Comparison of ENCODE assay signal across 11 mouse cellular contexts in the genomic region with DNA sequence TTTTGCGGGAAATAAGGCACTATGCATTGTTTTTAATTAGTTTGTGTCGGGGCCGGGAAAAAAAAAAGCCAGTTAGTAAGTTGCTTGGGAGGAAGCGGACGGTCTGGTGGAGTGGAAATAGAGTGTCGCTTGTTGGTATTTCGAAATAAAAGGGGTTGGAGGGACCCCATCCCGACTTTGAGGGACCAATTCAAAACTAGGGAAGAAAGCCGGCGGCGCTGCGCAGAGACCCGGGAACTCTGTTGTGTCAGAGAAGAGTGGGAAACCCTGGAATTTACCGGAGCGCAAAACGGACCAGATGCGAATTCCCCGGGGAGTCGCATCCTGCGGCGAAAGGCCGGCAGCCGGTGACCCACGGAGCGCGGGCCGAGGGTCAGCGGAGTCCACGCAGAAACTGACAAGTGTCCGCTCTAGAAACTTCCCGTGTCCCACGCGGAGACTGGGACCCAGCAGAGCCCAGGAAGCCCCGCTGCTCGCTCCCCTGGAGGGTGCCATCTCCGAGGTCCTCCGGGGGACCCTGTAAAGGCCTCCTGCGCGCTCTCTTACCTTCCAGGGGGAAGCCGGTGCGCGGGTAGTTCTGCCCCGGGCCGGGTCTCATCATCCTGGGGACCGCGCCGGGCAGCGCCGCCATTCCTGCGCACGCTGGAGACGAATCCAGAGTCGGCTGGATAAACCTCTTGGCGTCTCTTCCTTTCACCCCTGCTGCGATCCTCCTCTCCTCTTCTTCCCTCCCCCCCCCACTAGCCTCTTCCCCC. TPM values are rescaled to one million over a fixed set of nuclear protein-coding genes. Genes with fewer than 3 reads are reported as not detected.
DNase-seq lines count a peak whose midpoint lies in the region; ATAC-seq and TF ChIP-seq lines count a peak whose summit lies in the region.
"Had no signal": no experiment of that assay in that cellular context is flagged by ENCODE, and none has a peak within 500 bp of the region (broad histone marks: within the 10 kb centered on the region; RNA-seq: fewer than 3 reads in every experiment).

No protein-coding gene starts in this region.

- H3K36me3 ChIP-seq in forebrain, embryonic 11.5 days (ENCODE audit: control insufficient read depth, insufficient read depth, low read length), result no peaks in the 10 kb centered on the region
- H3K36me3 ChIP-seq in forebrain, postnatal 0 days (ENCODE audit: insufficient read depth), result no peaks in the 10 kb centered on the region
- H3K36me3 ChIP-seq in lung, embryonic 16.5 days (ENCODE audit: control insufficient read depth, insufficient read depth, low read length), result no peaks in the 10 kb centered on the region
- no peaks in the 10 kb centered on the region for H3K36me3 ChIP-seq in limb, embryonic 15.5 days
- no peaks in the 10 kb centered on the region for H3K36me3 ChIP-seq in stomach, postnatal 0 days (ENCODE audit: control insufficient read depth, insufficient read depth, low read length)
- H3K36me3 ChIP-seq in thymus, adult 2 months (ENCODE audit: control insufficient read depth, insufficient read depth, low read length), result no peaks in the 10 kb centered on the region

- peaks cover 95% of the 10 kb centered on the region for H3K27me3 ChIP-seq in forebrain, embryonic 11.5 days (ENCODE audit: control insufficient read depth, insufficient read depth, low read length)
- peaks cover 88% of the 10 kb centered on the region for H3K27me3 ChIP-seq in forebrain, postnatal 0 days (ENCODE audit: insufficient read depth, low read length)
- H3K27me3 ChIP-seq in lung, embryonic 16.5 days (ENCODE audit: control insufficient read depth, insufficient read depth, low read depth, low read length), result peaks cover 100% of the 10 kb centered on the region
- H3K27me3 ChIP-seq in limb, embryonic 15.5 days, result peaks cover 99% of the 10 kb centered on the region
- peaks cover 22% of the 10 kb centered on the region for H3K27me3 ChIP-seq in stomach, postnatal 0 days (ENCODE audit: control insufficient read depth, insufficient read depth, low read length)
- peaks cover 41% of the 10 kb centered on the region for H3K27me3 ChIP-seq in thymus, adult 2 months (ENCODE audit: control insufficient read depth, insufficient read depth, low read length)

- no peak overlapping the region for H3K27ac ChIP-seq in forebrain, embryonic 11.5 days (ENCODE audit: low read depth, low read length)
- H3K27ac ChIP-seq in forebrain, postnatal 0 days (ENCODE audit: low read depth, low read length), result no peak overlapping the region
- no peak overlapping the region for H3K27ac ChIP-seq in lung, embryonic 16.5 days (ENCODE audit: low read length)
- H3K27ac ChIP-seq in limb, embryonic 15.5 days, result 0 out of 2 replicates have a peak overlapping the region, but pooled peaks have one; percentile 13
- no peak overlapping the region for H3K27ac ChIP-seq in stomach, postnatal 0 days (replicated peaks)
- no peak overlapping the region for H3K27ac ChIP-seq in thymus, adult 2 months (ENCODE audit: control insufficient read depth, insufficient read depth, low read length)
- H3K27ac ChIP-seq: layer of hippocampus, adult 2 months had no signal

- no peak for TF ChIP-seq POLR2A in thymus, adult 2 months (IDR thresholded peaks at IDR 0.05; ENCODE audit: control insufficient read depth, extremely low read depth, insufficient read depth, low read length, poor library complexity)

- TF ChIP-seq CTCF in forebrain, postnatal 0 days (IDR thresholded peaks at IDR 0.05; ENCODE audit: low read depth), result no peak
- no peak for TF ChIP-seq CTCF in stomach, postnatal 0 days (IDR thresholded peaks at IDR 0.05; ENCODE audit: low read depth)
- no peak for TF ChIP-seq CTCF in thymus, adult 2 months (IDR thresholded peaks at IDR 0.05; ENCODE audit: borderline replicate concordance, control insufficient read depth, extremely low read depth, insufficient read depth, low read length, poor library complexity)

- ATAC-seq in forebrain, embryonic 11.5 days (replicated peaks; ENCODE audit: low FRiP score), result no peak
- no peak for ATAC-seq in forebrain, postnatal 0 days
- no peak for ATAC-seq in lung, embryonic 16.5 days (ENCODE audit: low read depth)
- ATAC-seq in limb, embryonic 15.5 days (ENCODE audit: insufficient number of reproducible peaks, low FRiP score, low TSS enrichment, low read depth), result no peak
- ATAC-seq in stomach, postnatal 0 days (ENCODE audit: low FRiP score, low TSS enrichment), result no peak

- peak overlapping the region; percentile 37 for H3K9ac ChIP-seq in forebrain, embryonic 11.5 days (ENCODE audit: low read length)
- H3K9ac ChIP-seq in forebrain, postnatal 0 days, result no peak overlapping the region
- H3K9ac ChIP-seq in lung, embryonic 16.5 days (ENCODE audit: low read length), result no peak overlapping the region
- H3K9ac ChIP-seq in limb, embryonic 15.5 days, result no peak overlapping the region
- H3K9ac ChIP-seq in stomach, postnatal 0 days (ENCODE audit: low read length), result no peak overlapping the region

- no peaks in the 10 kb centered on the region for H3K9me3 ChIP-seq in forebrain, embryonic 11.5 days (ENCODE audit: control insufficient read depth, low read length)
- no peaks in the 10 kb centered on the region for H3K9me3 ChIP-seq in forebrain, postnatal 0 days (ENCODE audit: low read length)
- no peaks in the 10 kb centered on the region for H3K9me3 ChIP-seq in lung, embryonic 16.5 days (ENCODE audit: control insufficient read depth, low read length)
- H3K9me3 ChIP-seq in limb, embryonic 15.5 days, result no peaks in the 10 kb centered on the region
- no peaks in the 10 kb centered on the region for H3K9me3 ChIP-seq in stomach, postnatal 0 days (ENCODE audit: control insufficient read depth, low read length)

- WGBS in forebrain, embryonic 11.5 days, result under 1% methylated on average over 55 of the region's 55 CpGs
- under 1% methylated on average over 55 of the region's 55 CpGs for WGBS in forebrain, postnatal 0 days
- WGBS in lung, embryonic 16.5 days, result under 1% methylated on average over 55 of the region's 55 CpGs
- under 1% methylated on average over 53 of the region's 55 CpGs for WGBS in limb, embryonic 15.5 days
- 1% methylated on average over 50 of the region's 55 CpGs for WGBS in stomach, postnatal 0 days
- WGBS in thymus, adult 2 months, result 6% methylated on average over 55 of the region's 55 CpGs

- peak overlapping the region; percentile 27 for H3K4me3 ChIP-seq in forebrain, embryonic 11.5 days (ENCODE audit: low read depth, low read length)
- H3K4me3 ChIP-seq in forebrain, postnatal 0 days (ENCODE audit: low read depth, low read length), result no peak overlapping the region
- H3K4me3 ChIP-seq in lung, embryonic 16.5 days (ENCODE audit: low read length), result peak overlapping the region; percentile 23
- peak overlapping the region; percentile 31 for H3K4me3 ChIP-seq in limb, embryonic 15.5 days
- H3K4me3 ChIP-seq in stomach, postnatal 0 days (ENCODE audit: low read depth, low read length), result peak overlapping the region; percentile 21; the same call in 1 of the 2 replicates
- no peak overlapping the region for H3K4me3 ChIP-seq in thymus, adult 2 months (ENCODE audit: control insufficient read depth, insufficient read depth, low read length)
- H3K4me3 ChIP-seq: layer of hippocampus, adult 2 months had no signal

- H3K4me2 ChIP-seq in forebrain, embryonic 11.5 days (ENCODE audit: low read depth, low read length, severe bottlenecking), result peak overlapping the region; percentile 52
- H3K4me2 ChIP-seq in forebrain, postnatal 0 days (ENCODE audit: low read depth), result no peak overlapping the region
- peak overlapping the region; percentile 31 for H3K4me2 ChIP-seq in lung, embryonic 16.5 days (ENCODE audit: low read depth, low read length)
- peak overlapping the region; percentile 36 for H3K4me2 ChIP-seq in limb, embryonic 15.5 days
- 0 out of 2 replicates have a peak overlapping the region, but pooled peaks have one; percentile 27 for H3K4me2 ChIP-seq in stomach, postnatal 0 days (replicated peaks; ENCODE audit: low read depth)

- no peak for TF ChIP-seq EP300 in stomach, postnatal 0 days (optimal IDR thresholded peaks at IDR 0.05)

- DNase-seq in forebrain, embryonic 11.5 days (ENCODE audit: low spot score), result peak; percentile 73
- DNase-seq in forebrain, postnatal 0 days, result no peak
- no peak for DNase-seq in lung, postnatal 14 days
- no peak for DNase-seq in stomach, postnatal 0 days (ENCODE audit: low spot score)
- DNase-seq in layer of hippocampus, adult 18-20 months (ENCODE audit: low spot score in 2 of 2), result no peak
- no peak for DNase-seq in thymus, adult 2 months
- DNase-seq: cerebellum, adult 11 months; lung, postnatal 36 days had no signal

- H3K4me1 ChIP-seq in forebrain, embryonic 11.5 days (replicated peaks; ENCODE audit: control insufficient read depth, insufficient read depth, low read length), result peaks cover 37% of the 10 kb centered on the region
- H3K4me1 ChIP-seq in forebrain, postnatal 0 days (ENCODE audit: insufficient read depth), result no peaks in the 10 kb centered on the region
- peaks cover 19% of the 10 kb centered on the region for H3K4me1 ChIP-seq in lung, embryonic 16.5 days (replicated peaks; ENCODE audit: control insufficient read depth, insufficient read depth, low read length)
- H3K4me1 ChIP-seq in limb, embryonic 15.5 days, result peaks cover 26% of the 10 kb centered on the region
- H3K4me1 ChIP-seq in stomach, postnatal 0 days (replicated peaks; ENCODE audit: control insufficient read depth, insufficient read depth), result no peaks in the 10 kb centered on the region
- peaks cover 25% of the 10 kb centered on the region for H3K4me1 ChIP-seq in thymus, adult 2 months (replicated peaks; ENCODE audit: control insufficient read depth, insufficient read depth, low read length)

RNA-seq across cellular contexts. Expression of gene Pax7, which starts 0.9 kb away (rescaled TPM):
- 0.57 and 0.73 TPM in 2 replicates for polyA plus RNA-seq in forebrain, embryonic 11.5 days (2014; fragmentation: Nextera tagmentation; extraction: Ambion mirVana)
- total RNA-seq in forebrain, postnatal 0 days (2014; rRNA removed), result 0.05 and 0.31 TPM in 2 replicates
- polyA plus RNA-seq in forebrain, postnatal 0 days (2015; fragmentation: Nextera tagmentation; extraction: Ambion mirVana), result not detected in 2 replicates
- polyA plus RNA-seq in lung, embryonic 16.5 days (2015; fragmentation: Nextera tagmentation; extraction: Ambion mirVana), result 0.04 TPM in 1 of 2 replicates, not detected in the other
- 0.38 and 0.91 TPM in 2 replicates for polyA plus RNA-seq in limb, embryonic 15.5 days (2015; fragmentation: Nextera tagmentation; extraction: Ambion mirVana)
- polyA plus RNA-seq in stomach, postnatal 0 days (2015; fragmentation: Nextera tagmentation; extraction: Ambion mirVana), result 0.02 TPM in 1 of 2 replicates, not detected in the other
- not detected for total RNA-seq in layer of hippocampus, adult 18-20 months (2021)
- polyA plus RNA-seq in thymus, adult 2 months (2012; rRNA removed), result 1.1 and 1.2 TPM in 2 replicates
- total RNA-seq: layer of hippocampus, adult 2 months had no signal

Comparison
In these comparisons a context has a peak if more than half of its experiments do, and no peak if none do; other contexts are left out.
1. H3K4me3 ChIP-seq: peak in forebrain, embryonic 11.5 days (single experiment), lung, embryonic 16.5 days (single experiment), limb, embryonic 15.5 days (single experiment) and stomach, postnatal 0 days (single experiment); none in forebrain, postnatal 0 days (single experiment) and thymus, adult 2 months (single experiment).